Mouse (Mus musculus) thymus, postnatal 4 days (tissue): Measurements from ENCODE around the gene Rabep2.
"Not testable (repeated sequence)": the region's sequence is repeated elsewhere in the genome, so short reads cannot be mapped to it uniquely, and the experiment has no call there.

Experiments
- DNase-seq: peaks from one replicate; pipeline ENCODE4 v3.0.0; 2021

The Rabep2 gene

GRCm38 (mm10) chr7:126428631-126429502, at the start of gene Rabep2:
Rabep2 (plus strand) TSS chr7:126428759.
- DNase-seq = peak; percentile 98

DNA sequence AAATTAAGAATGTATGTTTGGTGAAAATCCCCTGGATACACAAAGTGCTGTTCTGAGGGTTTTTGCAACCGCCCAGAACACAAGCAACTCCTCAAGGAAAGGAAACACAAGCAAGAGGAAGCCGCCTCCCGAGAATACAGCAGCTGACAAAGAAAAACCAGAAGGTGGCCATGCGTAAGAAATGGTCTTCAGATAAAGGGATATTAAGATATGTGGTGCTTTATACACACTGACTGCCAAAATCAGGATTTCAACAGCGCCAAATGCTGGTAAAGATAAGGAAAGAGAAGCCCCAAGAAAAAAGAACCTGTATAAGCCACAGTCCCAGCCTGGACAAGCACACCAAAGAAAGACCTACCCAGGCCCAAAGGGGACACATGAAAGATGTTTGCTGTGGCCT, 45.0 kb upstream of the Rabep2 start:
- no peak for DNase-seq

DNA sequence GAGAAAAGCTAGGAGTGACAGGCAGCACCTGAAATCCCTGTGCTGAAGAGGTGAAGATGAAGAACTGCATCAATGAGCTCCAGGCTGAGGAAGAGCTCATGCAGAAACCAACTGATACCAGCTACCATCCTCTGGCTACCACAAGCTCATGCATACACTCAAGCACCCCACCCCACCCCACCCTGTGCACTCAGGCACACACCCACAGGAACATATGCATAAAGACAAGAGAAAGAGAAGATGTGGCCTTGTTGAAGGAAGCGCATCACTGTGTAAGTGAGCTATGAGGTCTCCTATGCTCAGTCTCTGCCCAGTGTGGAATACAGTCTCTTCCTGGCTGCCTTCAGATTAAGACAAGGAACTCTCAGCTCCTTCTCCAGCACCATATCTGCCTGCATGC, 40.4 kb upstream of the Rabep2 start:
- DNase-seq = no peak

- not testable (repeated sequence) for DNase-seq
Observed at GRCm38 (mm10) chr7:126392086-126392884, 36.3 kb upstream of the Rabep2 start.

DNA sequence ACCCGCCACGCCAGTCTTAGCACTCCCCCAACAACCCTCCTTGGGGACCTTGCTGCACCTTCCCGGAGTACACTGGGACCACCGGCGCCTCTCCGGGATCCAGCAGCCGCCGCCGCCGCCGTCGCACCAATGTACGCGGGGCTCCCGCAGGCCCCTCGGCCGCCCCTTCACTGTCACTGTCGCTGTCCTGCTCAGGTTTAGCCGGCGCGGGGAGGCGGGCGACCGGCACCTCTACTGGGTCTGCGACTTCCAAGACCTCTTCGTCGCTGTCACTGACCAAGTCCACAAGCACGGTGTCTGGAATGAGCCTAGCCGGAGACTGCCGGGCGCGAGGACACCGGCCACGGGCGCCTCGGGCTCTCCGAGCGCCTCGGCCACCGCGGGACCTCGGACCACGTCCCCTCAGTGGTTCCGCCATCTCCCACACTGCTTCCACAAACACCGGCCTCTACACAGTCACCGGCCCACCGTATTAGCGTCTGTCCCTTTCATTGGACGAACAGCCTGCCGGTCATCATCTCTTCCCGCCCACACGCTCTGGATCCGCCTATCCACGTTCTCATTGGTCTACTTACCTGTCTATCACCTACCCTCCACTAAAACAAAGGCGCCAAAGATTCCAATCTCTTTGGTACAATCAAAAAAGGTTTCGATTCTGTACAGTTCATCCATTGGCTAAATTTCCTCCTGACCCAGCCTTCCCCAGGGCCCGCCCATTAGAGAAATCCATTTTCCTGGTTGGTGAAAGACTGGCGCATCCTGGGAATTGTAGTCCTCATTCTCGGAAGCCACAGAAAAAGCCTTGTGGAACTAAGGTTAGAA, 32.0 kb upstream of the Rabep2 start, which contains the start of gene Nfatc2ip:
TSS of gene Nfatc2ip (minus strand) at position 440 of the 822 bp plus-strand sequence.
- DNase-seq = peak; percentile 90

GRCm38 (mm10) chr7:126397221-126397620, 31.3 kb upstream of the Rabep2 start:
- no peak for DNase-seq

GRCm38 (mm10) chr7:126397822-126398221, 30.7 kb upstream of the Rabep2 start:
- DNase-seq = no peak

GRCm38 (mm10) chr7:126399548-126399947, 29.0 kb upstream of the Rabep2 start:
- DNase-seq = peak; percentile 98

DNA sequence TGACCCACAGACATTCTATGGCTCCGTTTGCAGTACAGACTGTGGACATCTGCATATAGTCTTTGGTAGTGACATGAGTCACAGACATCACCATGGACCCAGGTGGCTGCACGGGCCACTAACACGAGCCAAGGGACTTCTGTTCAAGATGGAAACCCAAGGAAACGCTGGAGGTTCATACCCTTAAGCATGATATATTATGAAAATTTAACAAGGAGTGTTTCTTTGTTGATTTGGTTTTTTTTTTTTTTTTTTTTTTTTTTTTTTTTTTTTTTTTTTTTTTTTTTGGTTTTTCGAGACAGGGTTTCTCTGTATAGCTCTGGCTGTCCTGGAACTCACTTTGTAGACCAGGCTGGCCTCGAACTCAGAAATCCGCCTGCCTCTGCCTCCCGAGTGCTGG, 26.0 kb upstream of the Rabep2 start:
- not testable (repeated sequence) for DNase-seq

DNA sequence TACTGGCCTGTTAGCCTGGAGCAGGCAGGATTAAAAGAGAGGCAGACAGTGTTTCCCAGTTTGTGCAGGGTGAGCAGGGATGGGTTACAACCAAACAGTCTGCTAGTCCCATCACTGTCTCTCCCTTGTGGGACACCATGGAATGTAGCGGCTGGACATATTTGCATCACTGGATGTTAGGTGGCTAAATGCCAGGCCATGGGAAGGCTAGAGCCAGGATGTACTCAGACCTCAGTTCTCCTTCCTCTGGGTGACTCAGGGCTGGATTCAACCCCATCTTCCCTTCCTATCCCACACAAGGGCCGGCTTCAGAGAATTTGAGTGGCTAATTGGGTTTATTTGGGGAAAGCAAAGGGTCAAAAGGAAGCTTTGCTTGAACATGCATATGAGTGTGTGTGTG, 19.9 kb upstream of the Rabep2 start:
- no peak for DNase-seq

GRCm38 (mm10) chr7:126411061-126411460, 17.5 kb upstream of the Rabep2 start:
- no peak for DNase-seq

- DNase-seq = no peak
Observed at GRCm38 (mm10) chr7:126414725-126415124, 13.8 kb upstream of the Rabep2 start, which contains the start of gene Cd19. Cd19 (minus strand) TSS chr7:126414889.

- DNase-seq = peak; percentile 51
Observed at GRCm38 (mm10) chr7:126416615-126417014, 11.9 kb upstream of the Rabep2 start.

DNA sequence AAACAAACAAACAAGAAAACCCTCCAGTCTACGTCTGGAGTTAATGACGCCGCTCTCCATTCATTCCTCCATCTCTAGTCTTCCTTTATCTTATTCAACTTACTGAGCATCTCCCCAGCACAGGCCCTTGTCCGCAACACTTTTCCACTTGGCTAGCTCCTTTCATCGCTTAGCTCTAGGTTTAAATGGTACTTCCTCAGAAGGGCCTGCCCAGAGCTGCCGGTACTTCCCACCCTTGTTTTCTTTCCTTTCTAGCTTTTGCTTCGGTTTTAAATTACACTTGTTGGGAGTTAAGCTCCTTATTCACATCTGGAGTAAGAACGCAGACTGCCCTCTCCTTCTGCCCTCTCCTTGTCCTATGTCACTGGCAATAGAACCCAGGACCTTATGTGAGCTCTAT, 11.5 kb upstream of the Rabep2 start:
- DNase-seq = no peak

DNA sequence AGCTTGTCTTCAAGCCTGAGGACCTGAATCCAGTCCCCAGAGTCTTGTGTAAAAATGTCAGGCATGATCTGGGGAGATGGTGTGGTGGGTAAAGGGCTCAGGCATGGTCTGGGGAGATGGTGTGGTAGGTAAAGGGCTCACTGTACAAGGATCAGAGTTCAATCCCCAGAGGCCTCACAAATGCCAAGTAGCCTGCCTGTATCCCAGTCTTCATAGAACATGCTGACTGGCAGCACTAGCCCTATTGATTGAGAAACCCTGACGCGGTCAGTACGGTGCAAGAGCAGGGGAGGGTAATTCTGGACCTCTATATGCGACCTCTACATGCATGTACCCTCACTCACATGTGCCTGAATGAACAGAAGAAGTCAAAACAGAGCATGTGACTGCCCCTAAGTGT, 11.0 kb upstream of the Rabep2 start:
- no peak for DNase-seq

GRCm38 (mm10) chr7:126418496-126418895, 10.1 kb upstream of the Rabep2 start:
- DNase-seq = no peak

DNA sequence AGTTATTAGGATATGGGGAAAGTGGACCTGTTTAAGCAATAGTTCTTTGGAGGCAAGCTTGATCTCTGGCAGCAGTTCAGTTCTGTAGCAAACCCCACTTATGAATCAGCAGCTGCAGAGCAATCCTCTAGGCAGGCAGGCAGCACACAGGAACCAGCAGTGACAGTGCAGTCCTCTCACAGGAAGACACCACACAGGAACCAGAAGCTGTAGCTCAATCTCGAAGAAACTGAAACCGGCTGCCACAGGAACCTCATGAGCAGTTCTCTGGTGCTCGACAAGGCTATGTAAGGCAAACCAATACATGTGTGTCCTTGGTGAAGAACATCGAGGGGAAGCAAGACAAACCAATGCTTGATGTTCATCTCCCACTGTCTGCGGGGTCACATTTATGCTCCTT, 6.8 kb upstream of the Rabep2 start:
- no peak for DNase-seq

DNA sequence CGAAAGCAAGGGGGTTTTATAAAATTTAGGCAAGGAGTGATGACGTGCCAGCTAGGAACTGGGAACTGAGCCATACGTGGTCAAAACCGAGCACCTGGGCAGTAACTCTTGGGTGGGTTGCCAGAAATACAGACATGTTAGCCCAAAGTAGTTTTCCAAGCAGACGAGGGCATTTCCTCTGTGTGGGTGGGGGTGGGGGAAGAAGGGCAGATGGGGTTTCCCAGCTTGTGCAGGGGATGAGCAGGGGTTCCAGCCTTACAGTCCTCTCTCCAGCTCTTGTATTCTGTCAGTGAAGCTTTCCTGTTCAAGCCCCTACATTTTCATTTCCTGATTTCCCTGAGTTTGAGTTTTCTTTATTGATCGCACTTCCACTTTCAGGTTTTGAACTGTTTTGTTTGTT, 4.4 kb upstream of the Rabep2 start:
- no peak for DNase-seq

GRCm38 (mm10) chr7:126427323-126427860, 1.2 kb upstream of the Rabep2 start:
- no peak for DNase-seq

DNA sequence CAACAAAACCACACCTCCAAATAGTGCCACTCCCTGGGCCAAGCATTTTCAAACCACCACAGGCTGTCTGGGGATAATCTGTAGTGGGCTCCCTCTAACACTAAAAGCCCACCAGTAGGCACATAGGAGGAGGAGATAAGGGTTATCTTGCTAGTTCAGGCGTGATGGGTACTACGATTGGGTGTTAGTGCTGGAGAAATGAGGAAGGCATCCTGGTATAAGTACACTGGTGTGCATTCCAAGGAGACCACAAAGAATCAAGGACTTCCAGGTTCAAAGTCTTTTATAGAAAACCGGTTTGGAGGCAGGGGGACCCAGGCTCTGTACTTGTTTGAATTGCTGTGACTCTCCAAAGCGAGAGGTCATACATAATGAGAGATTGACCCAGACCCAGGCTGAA, 405 bp upstream of the Rabep2 start:
- no peak for DNase-seq

DNA sequence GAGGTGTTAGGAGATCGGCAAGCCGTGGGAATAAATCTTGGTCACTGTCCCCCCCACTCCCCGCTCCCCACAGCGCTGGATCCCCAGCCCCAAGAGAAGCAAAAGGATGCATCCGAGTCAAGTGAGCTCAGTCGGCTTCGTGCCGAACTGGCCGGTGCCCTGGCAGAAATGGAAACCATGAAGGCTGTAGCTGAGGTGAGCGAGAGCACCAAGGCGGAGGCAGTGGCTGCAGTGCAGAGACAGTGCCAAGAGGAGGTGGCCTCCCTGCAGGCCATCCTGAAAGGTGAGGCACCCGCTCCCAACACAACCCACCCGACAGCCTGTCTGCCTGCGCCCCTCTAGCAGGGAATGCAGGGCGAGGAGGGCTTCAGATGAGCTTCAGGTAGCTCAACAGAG, 942 bp downstream of the Rabep2 start:
- DNase-seq = no peak

- no peak for DNase-seq
Observed at GRCm38 (mm10) chr7:126430167-126430566, 1.6 kb downstream of the Rabep2 start.

- DNase-seq = no peak
Observed at GRCm38 (mm10) chr7:126434726-126435125, 6.2 kb downstream of the Rabep2 start.
